Mouse (Mus musculus) embryonic facial prominence, embryonic 10.5 days (tissue): ENCODE measurements around the gene Crip1. TPM values are rescaled to one million over a fixed set of nuclear protein-coding genes. Genes with fewer than 3 reads are reported as not detected.

Source experiments
- DNase-seq: peaks from one replicate; pipeline ENCODE4 v3.0.0-alpha.2; 2017; ENCODE audit warnings: low spot score
- H3K27ac ChIP-seq: fragments of 300-500 bp; sonication (generic); replicated peaks from 2 replicates; pipeline ENCODE4 v1.5.1; 2016; ENCODE audit warnings: mild to moderate bottlenecking
- H3K27me3 ChIP-seq: fragments of 300-500 bp; sonication (generic); replicated peaks from 2 replicates; pipeline ENCODE4 v1.6.1; 2016; ENCODE audit warnings: low read depth, mild to moderate bottlenecking; ENCODE audit not compliant: poor library complexity, severe bottlenecking
- H3K36me3 ChIP-seq: fragments of 300-500 bp; sonication (generic); replicated peaks from 2 replicates; pipeline ENCODE4 v1.6.1; 2016; ENCODE audit warnings: mild to moderate bottlenecking, moderate library complexity
- H3K4me1 ChIP-seq: fragments of 300-500 bp; sonication (generic); 2 replicates; pipeline ENCODE4 v1.6.1; 2016
- H3K4me3 ChIP-seq: fragments of 300-500 bp; sonication (generic); 2 replicates; pipeline ENCODE4 v1.5.1; 2016; ENCODE audit warnings: mild to moderate bottlenecking, moderate library complexity
- H3K9me3 ChIP-seq: fragments of 300-500 bp; sonication (generic); 2 replicates; pipeline ENCODE4 v1.6.1; 2016; ENCODE audit warnings: mild to moderate bottlenecking
- WGBS: fragments of 180-500 bp; shearing (Covaris S2); methylation state at CpG from one replicate; pipeline ENCODE4 v1.1.7; 2016; 5-methylcytosine and 5-hydroxymethylcytosine counted together
- polyA plus RNA-seq: library from polyadenylated mRNA; unstranded; fragments of >200 nt; fragmentation: Nextera tagmentation; extraction: Ambion mirVana; gene quantifications from 2 replicates; pipeline ENCODE4 v1.2.1, GENCODE M21; 2016

Crip1 gene
- polyA plus RNA-seq, 1 experiment from 2014 or later: 57.1 TPM

DNA sequence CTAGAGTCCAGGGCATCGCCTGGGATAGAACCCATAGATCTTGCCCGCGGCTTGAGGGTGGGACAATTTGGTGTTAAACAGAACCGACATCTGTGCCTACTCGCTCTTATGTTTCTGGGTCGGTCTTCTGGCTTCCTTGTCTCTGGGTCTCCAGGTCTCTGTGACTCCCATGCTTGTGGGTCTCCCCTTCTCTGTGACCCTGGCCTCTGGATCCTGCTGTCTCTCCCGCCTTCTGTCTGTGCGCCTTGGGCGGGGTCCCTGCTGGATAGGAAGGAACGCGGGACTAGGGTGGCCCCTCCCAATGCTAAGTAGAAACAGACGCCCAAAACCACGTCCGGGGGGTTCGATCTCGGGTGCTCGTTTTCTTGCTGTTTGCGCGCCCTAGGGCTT lies 6.2 kb downstream of the Crip1 start:
- Histone ChIP-seq H3K36me3 (no peaks in the 10 kb centered on the region), H3K9me3 (no peaks in the 10 kb centered on the region), H3K4me3 (peak overlapping the region; percentile 65), H3K27ac (peak overlapping the region; percentile 63; the same call in 1 of the 2 replicates), H3K4me1 (peaks cover 49% of the 10 kb centered on the region), H3K27me3 (peaks cover 79% of the 10 kb centered on the region)
- DNase-seq: no peak
- 20% methylated on average over 19 of the region's 19 CpGs for WGBS

DNA sequence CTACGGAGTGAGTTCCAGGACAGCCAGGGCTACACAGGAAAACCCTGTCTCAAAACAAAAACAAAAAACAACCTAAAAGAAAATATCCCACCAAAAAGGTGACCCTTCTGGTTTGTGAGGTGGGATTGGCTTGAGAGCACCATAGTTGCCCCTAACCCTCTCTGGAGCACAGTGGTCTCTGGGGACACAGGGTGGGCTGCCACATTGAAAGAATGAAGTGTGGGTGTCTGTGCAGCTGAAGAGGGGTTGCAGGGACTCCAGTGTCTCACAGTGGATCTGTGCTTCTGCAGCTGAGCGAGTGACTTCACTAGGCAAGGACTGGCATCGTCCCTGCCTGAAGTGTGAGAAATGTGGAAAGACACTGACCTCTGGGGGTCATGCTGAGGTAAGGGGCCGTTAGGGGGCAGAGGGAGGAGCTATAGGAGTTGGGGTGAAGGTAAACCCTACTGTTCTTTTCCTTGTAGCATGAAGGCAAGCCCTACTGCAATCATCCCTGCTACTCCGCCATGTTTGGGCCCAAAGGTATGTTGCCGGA lies 6.9 kb downstream of the Crip1 start:
- peaks cover 7% of the 10 kb centered on the region; the same call in 1 of the 2 replicates for H3K36me3 ChIP-seq
- 0 out of 2 replicates have a peak overlapping the region, but pooled peaks have one; percentile 65 for H3K4me3 ChIP-seq
- no peaks in the 10 kb centered on the region for H3K9me3 ChIP-seq
- WGBS: 80% methylated on average over 6 of the region's 6 CpGs
- H3K27ac ChIP-seq: no peak overlapping the region
- H3K4me1 ChIP-seq: peaks cover 51% of the 10 kb centered on the region
- H3K27me3 ChIP-seq: peaks cover 71% of the 10 kb centered on the region
- DNase-seq: no peak

DNA sequence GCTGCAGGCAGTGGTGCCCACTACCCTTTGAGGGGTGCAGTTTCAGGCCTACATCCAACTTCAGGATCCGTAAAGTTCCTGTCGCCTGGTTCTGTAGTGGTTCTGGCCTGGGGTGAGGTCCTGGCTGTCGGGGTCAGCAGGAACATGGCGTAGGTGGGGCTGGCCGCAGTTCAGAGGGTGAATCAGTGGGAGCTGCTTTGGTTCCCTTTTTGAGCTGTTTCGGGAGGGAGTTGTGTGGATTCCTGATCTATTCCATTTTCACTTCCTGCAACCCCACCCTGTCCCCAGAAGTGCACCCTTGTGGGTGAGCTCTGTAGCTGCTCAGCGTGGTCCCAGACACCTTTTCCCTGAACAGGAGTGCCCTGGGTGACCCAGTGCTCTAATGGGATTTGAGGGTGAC lies 7.9 kb downstream of the Crip1 start:
- peaks cover 48% of the 10 kb centered on the region for H3K4me1 ChIP-seq
- WGBS: 91% methylated on average over 7 of the region's 7 CpGs
- H3K36me3 ChIP-seq: peaks cover 12% of the 10 kb centered on the region; the same call in 1 of the 2 replicates
- H3K27me3 ChIP-seq: peaks cover 62% of the 10 kb centered on the region
- no peak for DNase-seq
- no peak overlapping the region for H3K4me3 ChIP-seq
- no peaks in the 10 kb centered on the region for H3K9me3 ChIP-seq
- H3K27ac ChIP-seq: no peak overlapping the region

DNA sequence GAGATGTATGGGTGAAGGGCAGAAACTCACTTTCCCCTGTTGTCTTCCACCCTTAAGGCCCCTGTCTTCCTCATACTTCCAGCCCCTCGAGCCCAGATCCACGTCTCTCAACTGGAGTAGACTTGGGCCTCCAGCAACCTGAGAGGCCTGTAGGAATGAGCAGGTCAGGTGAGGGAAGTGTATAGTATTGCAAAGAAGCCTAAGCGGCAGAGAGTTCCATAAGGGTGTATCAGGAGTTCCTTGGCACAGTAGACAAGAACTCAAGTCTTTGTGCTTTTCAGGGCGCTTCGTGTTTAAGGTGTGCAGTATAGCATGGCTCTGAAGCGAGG lies 8.6 kb downstream of the Crip1 start:
- Histone ChIP-seq H3K9me3 (no peaks in the 10 kb centered on the region), H3K27me3 (peaks cover 54% of the 10 kb centered on the region), H3K27ac (no peak overlapping the region), H3K36me3 (peaks cover 13% of the 10 kb centered on the region; the same call in 1 of the 2 replicates), H3K4me3 (peak overlapping the region; percentile 72), H3K4me1 (peaks cover 45% of the 10 kb centered on the region)
- DNase-seq: no peak
- WGBS: 77% methylated on average over 6 of the region's 6 CpGs

DNA sequence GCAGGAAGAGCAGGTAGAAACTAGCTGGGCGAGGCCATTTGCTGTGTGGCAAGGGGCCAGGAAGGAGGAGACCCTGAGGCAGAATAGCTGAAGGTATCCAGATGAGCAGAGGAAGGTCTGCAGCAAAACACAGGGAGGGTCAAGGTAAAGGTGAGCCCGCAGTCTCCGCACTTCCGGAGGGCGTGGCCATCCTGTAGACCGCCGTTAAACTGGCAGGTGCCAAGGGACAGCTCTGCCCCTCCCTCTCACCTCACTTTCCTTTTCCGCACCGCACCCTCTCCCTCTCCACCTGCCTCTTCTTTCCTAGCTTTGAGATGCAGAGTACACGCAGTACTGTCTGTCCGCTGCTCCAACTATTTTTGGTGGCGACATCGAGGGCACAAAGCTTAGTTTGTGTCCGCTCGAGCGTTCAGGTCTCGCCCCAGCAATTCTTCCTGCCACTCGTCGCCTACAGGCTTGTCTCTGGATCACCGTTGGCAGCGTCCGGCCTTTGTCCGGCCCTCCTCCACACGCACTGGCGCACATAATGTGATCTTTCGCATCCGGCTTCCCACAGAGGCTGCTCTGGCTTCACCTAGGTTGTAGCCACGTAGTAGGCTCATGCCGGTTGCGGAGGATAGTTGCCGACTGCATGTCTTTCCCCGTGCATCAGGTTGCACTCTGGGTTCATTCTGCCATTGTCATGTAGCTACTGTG lies 9.1 kb downstream of the Crip1 start:
- Histone ChIP-seq H3K27ac (peak overlapping the region; percentile 73), H3K27me3 (peaks cover 49% of the 10 kb centered on the region), H3K4me3 (peak overlapping the region; percentile 72), H3K4me1 (peaks cover 45% of the 10 kb centered on the region), H3K36me3 (peaks cover 18% of the 10 kb centered on the region; the same call in 1 of the 2 replicates), H3K9me3 (no peaks in the 10 kb centered on the region)
- WGBS: 4% methylated on average over 32 of the region's 32 CpGs
- peak; percentile 58 for DNase-seq

DNA sequence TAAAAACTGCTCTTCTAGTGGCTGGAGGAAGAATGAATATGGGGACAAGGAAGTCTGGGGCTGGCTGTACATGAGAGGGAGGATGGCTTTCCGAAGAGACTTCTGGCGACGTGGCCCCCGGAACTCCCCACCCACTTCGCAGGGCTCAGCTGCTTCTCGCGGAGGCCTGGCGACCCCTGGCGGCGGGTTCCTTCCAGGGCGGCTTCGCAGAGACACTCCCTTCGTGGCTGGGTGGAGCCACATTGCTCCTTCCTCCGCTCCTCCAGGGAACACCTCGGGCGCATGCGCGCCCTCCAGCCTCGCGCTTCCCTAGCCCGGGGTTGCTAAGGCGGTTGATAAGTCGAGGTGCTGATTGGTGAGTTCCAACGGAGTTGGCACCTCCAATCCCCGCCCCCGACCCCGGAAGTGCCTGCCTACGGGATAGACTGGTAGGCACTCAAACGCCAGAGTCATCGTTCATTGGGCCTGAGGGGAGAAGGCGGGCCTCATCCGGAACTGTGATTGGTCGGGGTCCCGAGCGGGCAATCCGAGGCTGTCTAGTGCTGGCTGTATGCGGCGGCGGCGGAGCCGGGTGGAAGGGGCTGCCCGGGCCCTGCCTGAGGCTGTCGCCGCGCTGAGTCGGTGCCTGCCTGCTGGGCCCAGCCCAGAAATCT lies 9.9 kb downstream of the Crip1 start, which contains the start of gene Tedc1:
Gene Tedc1, plus strand, starts transcription at position 535 of the 653 bp plus-strand sequence.
- Histone ChIP-seq H3K4me1 (peaks cover 45% of the 10 kb centered on the region), H3K27ac (peak within 1 kb of the TSS; percentile 73), H3K36me3 (peaks cover 26% of the 10 kb centered on the region), H3K4me3 (peak within 1 kb of the TSS; percentile 72), H3K27me3 (peaks cover 41% of the 10 kb centered on the region), H3K9me3 (no peaks in the 10 kb centered on the region)
- WGBS: under 1% methylated on average over 46 of the region's 46 CpGs
- DNase-seq: peak; percentile 99

DNA sequence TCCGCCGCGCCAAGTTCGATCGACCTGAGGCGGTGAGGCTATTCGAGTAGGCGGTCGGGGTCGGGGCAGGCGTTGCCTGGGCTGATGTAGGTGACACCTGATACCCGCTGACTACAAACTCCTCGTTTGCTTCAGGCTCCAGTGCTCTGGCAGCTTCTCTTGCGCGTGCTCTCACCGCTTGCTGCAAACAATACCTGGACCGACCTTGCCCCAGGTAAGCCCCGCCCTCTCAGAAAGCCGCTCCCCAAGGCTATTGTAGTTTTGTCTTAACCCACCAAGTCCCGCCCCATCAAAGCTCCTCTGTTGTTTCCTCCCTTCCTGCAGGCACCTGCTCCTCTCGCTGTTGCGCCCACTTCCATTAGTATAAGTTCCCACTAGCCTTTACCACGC lies 10.4 kb downstream of the Crip1 start:
- under 1% methylated on average over 23 of the region's 23 CpGs for WGBS
- peak overlapping the region; percentile 73 for H3K27ac ChIP-seq
- peak overlapping the region; percentile 72 for H3K4me3 ChIP-seq

DNA sequence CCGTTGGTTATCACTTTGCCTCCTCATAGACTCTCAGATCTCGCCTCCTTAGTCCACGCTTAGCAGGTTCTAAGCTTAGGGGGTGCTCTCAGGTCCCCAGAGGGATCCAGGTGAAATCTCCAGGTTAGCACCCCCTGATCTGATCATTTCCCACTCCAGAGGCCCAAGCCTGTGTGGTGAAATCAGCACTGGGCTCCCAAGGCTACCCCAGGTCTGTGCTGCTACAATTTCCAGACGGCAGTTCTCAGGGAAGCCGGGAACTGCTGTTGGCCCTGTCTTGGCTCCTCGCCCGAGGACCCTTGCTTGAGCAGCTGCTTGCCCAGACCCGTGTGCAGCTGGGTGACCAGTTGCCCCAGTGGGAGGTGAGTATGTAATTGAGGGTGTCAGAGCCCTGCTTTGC lies 10.9 kb downstream of the Crip1 start:
- peak overlapping the region; percentile 73 for H3K27ac ChIP-seq
- peaks cover 38% of the 10 kb centered on the region for H3K4me1 ChIP-seq
- peaks cover 31% of the 10 kb centered on the region for H3K27me3 ChIP-seq
- H3K36me3 ChIP-seq: peaks cover 36% of the 10 kb centered on the region
- no peaks in the 10 kb centered on the region for H3K9me3 ChIP-seq
- no peak for DNase-seq
- peak overlapping the region; percentile 72 for H3K4me3 ChIP-seq
- WGBS: 35% methylated on average over 8 of the region's 8 CpGs

More for the DNA sequence above, 10.4 kb downstream of the Crip1 start:
- H3K36me3 ChIP-seq: peaks cover 31% of the 10 kb centered on the region
- H3K9me3 ChIP-seq: no peaks in the 10 kb centered on the region
- peaks cover 36% of the 10 kb centered on the region for H3K27me3 ChIP-seq
- H3K4me1 ChIP-seq: peaks cover 43% of the 10 kb centered on the region
- DNase-seq: no peak

DNA sequence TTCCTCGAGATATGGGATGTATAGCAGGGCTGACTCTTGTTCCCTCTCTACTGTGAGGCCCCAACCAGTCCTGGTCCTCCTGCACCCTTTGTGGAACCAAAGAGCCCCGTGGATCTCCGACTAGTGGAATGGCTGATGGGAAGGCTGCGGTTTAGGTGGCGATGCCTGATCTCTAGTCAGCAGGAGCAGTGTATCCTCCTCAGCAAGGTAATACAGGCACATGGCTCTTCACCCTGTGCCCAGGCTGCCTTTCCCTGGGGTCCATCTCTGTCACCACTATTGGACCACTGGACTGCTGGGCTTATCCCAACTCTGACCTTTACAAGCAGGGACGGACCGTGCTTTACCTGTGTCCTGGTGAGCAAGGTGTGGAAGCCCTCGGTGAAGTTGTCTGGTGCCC lies 11.4 kb downstream of the Crip1 start:
- Histone ChIP-seq H3K4me1 (peaks cover 33% of the 10 kb centered on the region), H3K36me3 (peaks cover 41% of the 10 kb centered on the region), H3K9me3 (no peaks in the 10 kb centered on the region), H3K27me3 (peaks cover 26% of the 10 kb centered on the region), H3K27ac (no peak overlapping the region), H3K4me3 (peak overlapping the region; percentile 72)
- 91% methylated on average over 8 of the region's 8 CpGs for WGBS
- no peak for DNase-seq

DNA sequence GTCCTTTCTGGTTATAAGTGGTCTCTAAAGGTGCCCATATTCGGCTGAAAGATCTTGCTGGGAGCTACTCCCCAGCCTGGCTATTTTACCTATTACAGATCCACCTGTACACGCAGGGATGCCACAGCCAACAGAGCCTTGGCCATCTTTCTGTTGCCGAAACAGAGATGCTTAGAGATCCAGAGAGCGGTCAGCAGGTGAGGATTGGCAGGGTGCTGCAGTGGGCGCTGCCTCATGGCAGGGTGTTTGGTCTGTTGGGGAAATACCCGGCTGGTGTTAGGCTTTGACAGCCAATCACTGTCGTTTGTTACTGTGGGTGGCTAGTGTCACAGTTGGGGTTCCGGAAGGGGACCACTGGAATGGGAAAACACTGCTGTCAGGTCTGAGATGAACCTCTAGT lies 11.9 kb downstream of the Crip1 start:
- no peak for DNase-seq
- no peaks in the 10 kb centered on the region for H3K9me3 ChIP-seq
- peaks cover 33% of the 10 kb centered on the region for H3K4me1 ChIP-seq
- peaks cover 45% of the 10 kb centered on the region for H3K36me3 ChIP-seq
- peak overlapping the region; percentile 72; the same call in 1 of the 2 replicates for H3K4me3 ChIP-seq
- peaks cover 22% of the 10 kb centered on the region for H3K27me3 ChIP-seq
- H3K27ac ChIP-seq: no peak overlapping the region
- WGBS: 95% methylated on average over 8 of the region's 8 CpGs

DNA sequence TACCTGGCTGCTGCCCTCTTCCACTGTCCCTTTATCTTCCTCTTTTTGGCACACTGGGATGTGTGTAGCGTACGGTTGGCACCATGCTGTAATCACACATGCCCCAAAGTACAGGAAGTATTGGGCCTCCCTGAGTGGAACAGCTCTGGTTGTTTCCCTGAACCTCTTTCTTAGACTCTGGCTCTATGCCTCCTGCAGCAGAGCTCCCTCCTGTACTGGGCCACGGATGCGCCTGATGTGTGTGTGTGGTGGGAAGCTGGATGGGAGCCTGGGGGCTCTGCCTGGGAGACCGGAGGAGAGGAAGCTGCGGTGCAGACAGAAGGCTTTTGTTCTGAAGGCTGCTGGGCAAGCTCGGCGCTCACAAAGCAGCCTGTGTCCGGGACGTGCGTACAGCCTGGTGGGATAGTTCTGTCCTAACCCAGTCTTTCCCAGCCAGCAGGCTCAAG lies 17.5 kb downstream of the Crip1 start:
- WGBS: 51% methylated on average over 11 of the region's 11 CpGs
- H3K4me3 ChIP-seq: no peak overlapping the region
- H3K4me1 ChIP-seq: peaks cover 17% of the 10 kb centered on the region
- no peaks in the 10 kb centered on the region for H3K9me3 ChIP-seq
- peak; percentile 58 for DNase-seq
- H3K36me3 ChIP-seq: peaks cover 56% of the 10 kb centered on the region
- peak overlapping the region; percentile 71 for H3K27ac ChIP-seq
- H3K27me3 ChIP-seq: no peaks in the 10 kb centered on the region

DNA sequence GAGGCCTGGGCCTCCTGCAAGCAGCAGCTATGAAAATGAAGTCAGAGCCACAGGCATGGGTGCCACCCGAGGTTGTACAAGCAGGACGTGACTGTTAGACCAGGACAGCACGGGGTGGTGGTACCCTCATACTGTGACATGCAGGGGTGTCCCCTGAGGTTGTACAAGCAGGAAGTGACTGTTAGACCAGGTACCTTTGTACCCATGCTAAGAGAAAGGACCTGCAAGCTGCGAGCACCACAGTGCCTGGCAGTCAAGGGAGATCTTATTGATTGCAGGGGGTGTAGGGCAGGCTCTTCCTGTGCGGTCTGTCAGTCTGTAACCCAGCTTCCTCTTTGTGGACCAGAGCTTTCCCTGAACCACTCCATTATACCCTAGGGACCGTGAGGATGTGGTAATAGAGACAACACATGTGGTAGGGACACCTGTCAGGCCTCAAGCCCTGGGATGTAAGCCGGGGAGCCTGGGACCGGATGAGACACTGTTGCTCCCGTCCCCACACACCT lies 22.0 kb downstream of the Crip1 start:
- Histone ChIP-seq H3K4me1 (peaks cover 13% of the 10 kb centered on the region), H3K36me3 (peaks cover 21% of the 10 kb centered on the region), H3K9me3 (no peaks in the 10 kb centered on the region), H3K4me3 (no peak overlapping the region), H3K27me3 (no peaks in the 10 kb centered on the region), H3K27ac (no peak overlapping the region)
- DNase-seq: no peak
- WGBS: 87% methylated on average over 9 of the region's 9 CpGs
